Mouse (Mus musculus) midbrain, embryonic 11.5 days (tissue): Measurements from ENCODE around the gene Rex1bd. TPM values are rescaled to one million over a fixed set of nuclear protein-coding genes. Genes with fewer than 3 reads are reported as not detected.

Experiments used
- ATAC-seq: fragments of 200-750 bp; cut with Nextera tagmentation; 2 replicates; pipeline ENCODE4 v1.8.0; 2017; ENCODE audit warnings: moderate TSS enrichment, moderate library complexity; ENCODE audit not compliant: low FRiP score
- DNase-seq: peaks from one replicate; pipeline ENCODE4 v3.0.0; 2015; ENCODE audit warnings: low spot score; ENCODE audit errors: missing footprints
- H3K27ac ChIP-seq: fragments of 300-500 bp; sonication (generic); 2 replicates; pipeline ENCODE4 v1.5.1; 2014; ENCODE audit warnings: low read depth, low read length
- H3K27me3 ChIP-seq: fragments of 300-500 bp; sonication (generic); 2 replicates; pipeline ENCODE4 v1.6.1; 2014; ENCODE audit warnings: mild to moderate bottlenecking, low read length, moderate library complexity, mixed read lengths; ENCODE audit not compliant: control insufficient read depth, insufficient read depth
- H3K36me3 ChIP-seq: fragments of 300-500 bp; sonication (generic); 2 replicates; pipeline ENCODE4 v1.6.1; 2014; ENCODE audit warnings: mild to moderate bottlenecking, low read length, moderate library complexity, mixed read lengths; ENCODE audit not compliant: control insufficient read depth, insufficient read depth
- H3K4me1 ChIP-seq: fragments of 300-500 bp; sonication (generic); 2 replicates; pipeline ENCODE4 v1.6.1; 2014; ENCODE audit warnings: low read length; ENCODE audit not compliant: control insufficient read depth, insufficient read depth
- H3K4me2 ChIP-seq: fragments of 300-500 bp; sonication (generic); 2 replicates; pipeline ENCODE4 v1.6.1; 2014; ENCODE audit warnings: mild to moderate bottlenecking, moderate library complexity
- H3K4me3 ChIP-seq: fragments of 300-500 bp; sonication (generic); 2 replicates; pipeline ENCODE4 v1.5.1; 2014; ENCODE audit warnings: low read depth, low read length
- H3K9ac ChIP-seq: fragments of 300-500 bp; sonication (generic); 2 replicates; pipeline ENCODE4 v1.6.1; 2014; ENCODE audit warnings: low read length
- H3K9me3 ChIP-seq: fragments of 300-500 bp; sonication (generic); 2 replicates; pipeline ENCODE4 v1.6.1; 2016; ENCODE audit warnings: low read length; ENCODE audit not compliant: control insufficient read depth
- WGBS: fragments of 180-500 bp; shearing (Covaris S2); extraction: QIAGEN DNeasy Blood & Tissue Kit; methylation state at CpG from one replicate; pipeline ENCODE4 v1.1.7; 2014; 5-methylcytosine and 5-hydroxymethylcytosine counted together
- polyA plus RNA-seq: library from polyadenylated mRNA; unstranded; fragments of >200 nt; fragmentation: Nextera tagmentation; extraction: Ambion mirVana; gene quantifications from 2 replicates; pipeline ENCODE4 v1.2.1, GENCODE M21; 2014

Rex1bd gene
- polyA plus RNA-seq, 1 experiment from 2014 or later = 129 TPM

DNA sequence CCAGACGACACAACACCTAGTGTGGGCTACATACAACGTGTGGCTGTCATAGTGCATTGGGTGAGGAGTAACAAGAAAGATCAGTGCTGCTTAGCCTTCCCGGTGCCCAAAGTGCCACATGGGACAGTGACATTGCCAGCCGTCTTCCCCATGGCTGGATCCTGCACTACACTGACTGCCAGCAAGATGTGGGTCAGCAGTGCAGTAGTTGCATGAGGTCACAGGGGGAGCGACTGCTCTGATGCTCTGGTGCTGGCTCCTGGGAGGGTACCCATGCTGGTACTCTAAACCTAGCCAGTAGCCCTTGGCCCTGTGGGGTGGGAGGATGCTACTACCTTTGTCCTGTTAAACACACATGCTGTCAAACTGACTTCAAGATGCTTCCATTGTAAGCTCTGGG lies 46.4 kb downstream of the Rex1bd start:
- no peak overlapping the region for H3K4me3 ChIP-seq
- H3K27ac ChIP-seq = no peak overlapping the region
- no peaks in the 10 kb centered on the region for H3K27me3 ChIP-seq
- no peak overlapping the region for H3K9ac ChIP-seq
- no peak overlapping the region for H3K4me2 ChIP-seq
- H3K9me3 ChIP-seq = no peaks in the 10 kb centered on the region; the same call in 1 of the 2 replicates
- DNase-seq (peak; percentile 8), ATAC-seq (no peak)
- no peaks in the 10 kb centered on the region for H3K36me3 ChIP-seq
- H3K4me1 ChIP-seq = no peaks in the 10 kb centered on the region
- 92% methylated on average over 5 of the region's 5 CpGs for WGBS

DNA sequence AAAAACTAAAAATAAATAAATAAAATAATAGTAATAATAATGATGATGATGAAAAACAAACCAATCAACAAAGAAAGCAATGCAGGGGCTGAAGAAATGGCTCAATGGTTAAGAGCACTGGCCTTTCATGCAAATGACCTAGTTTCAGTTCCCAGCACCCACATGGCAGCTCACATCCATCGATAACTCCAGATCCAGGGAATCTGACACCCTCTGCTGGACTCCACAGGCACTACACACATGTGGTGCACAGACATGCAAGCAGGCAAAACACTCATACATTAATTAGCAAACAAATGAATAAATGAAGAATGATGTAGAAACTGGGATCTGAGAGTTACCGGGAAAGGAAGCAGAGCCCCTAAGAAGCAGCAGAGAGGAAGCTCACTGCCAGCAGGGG lies 46.9 kb downstream of the Rex1bd start:
- no peak for DNase-seq
- H3K36me3 ChIP-seq = no peaks in the 10 kb centered on the region
- ATAC-seq = no peak
- H3K4me2 ChIP-seq = no peak overlapping the region
- 94% methylated on average over 2 of the region's 2 CpGs for WGBS
- H3K9me3 ChIP-seq = no peaks in the 10 kb centered on the region; the same call in 1 of the 2 replicates
- no peak overlapping the region for H3K4me3 ChIP-seq
- H3K27me3 ChIP-seq = no peaks in the 10 kb centered on the region
- no peaks in the 10 kb centered on the region for H3K4me1 ChIP-seq
- no peak overlapping the region for H3K9ac ChIP-seq
- no peak overlapping the region for H3K27ac ChIP-seq

DNA sequence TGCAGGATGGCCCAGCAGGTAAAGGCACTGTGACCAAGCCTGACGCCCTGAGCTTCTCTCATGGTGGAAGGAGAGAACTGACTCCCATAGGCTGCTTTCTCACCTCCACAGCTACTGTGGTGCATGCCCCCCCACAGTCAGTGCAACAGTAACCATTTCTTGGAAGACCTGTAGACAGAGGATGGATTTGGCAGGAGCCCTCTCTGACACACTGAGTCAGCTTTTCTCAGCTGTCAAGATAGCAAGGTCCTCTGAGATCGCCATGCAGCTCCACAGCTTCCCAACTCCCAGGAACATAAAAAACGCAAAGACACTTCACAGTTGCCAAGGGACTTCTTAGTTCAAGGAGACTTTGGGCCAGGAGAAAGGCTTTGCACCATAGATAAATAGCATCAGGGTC lies 48.1 kb downstream of the Rex1bd start:
- DNase-seq (no peak), ATAC-seq (no peak)
- H3K36me3 ChIP-seq = no peaks in the 10 kb centered on the region
- WGBS = 94% methylated on average over 3 of the region's 3 CpGs
- H3K27ac ChIP-seq = no peak overlapping the region
- H3K4me3 ChIP-seq = no peak overlapping the region
- no peak overlapping the region for H3K9ac ChIP-seq
- no peak overlapping the region for H3K4me2 ChIP-seq
- no peaks in the 10 kb centered on the region for H3K4me1 ChIP-seq
- H3K27me3 ChIP-seq = no peaks in the 10 kb centered on the region
- H3K9me3 ChIP-seq = no peaks in the 10 kb centered on the region; the same call in 1 of the 2 replicates

DNA sequence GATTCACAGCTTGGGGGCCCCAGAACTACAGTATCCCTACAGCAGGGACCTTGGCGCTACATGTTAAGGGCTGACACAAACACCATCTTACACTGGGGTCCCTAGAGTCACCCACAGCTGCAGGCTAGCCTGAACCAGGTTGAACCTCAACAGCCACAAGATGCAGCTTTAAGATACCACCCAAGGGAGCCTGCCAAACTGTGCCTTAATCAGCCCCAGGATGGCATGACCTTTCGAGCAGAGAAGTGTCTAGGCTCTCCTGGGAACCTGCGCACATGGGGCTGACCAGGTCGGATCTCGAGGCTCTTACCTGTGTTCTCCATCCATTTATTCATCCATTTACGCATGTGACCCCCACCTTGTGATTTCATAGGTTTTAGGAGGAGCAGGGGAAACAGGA lies 48.7 kb downstream of the Rex1bd start:
- Histone ChIP-seq H3K4me2 (no peak overlapping the region), H3K4me3 (no peak overlapping the region), H3K27me3 (no peaks in the 10 kb centered on the region), H3K36me3 (no peaks in the 10 kb centered on the region), H3K27ac (no peak overlapping the region), H3K9me3 (no peaks in the 10 kb centered on the region; the same call in 1 of the 2 replicates), H3K4me1 (no peaks in the 10 kb centered on the region), H3K9ac (no peak overlapping the region)
- WGBS = 87% methylated on average over 6 of the region's 6 CpGs
- DNase-seq (no peak), ATAC-seq (no peak)

DNA sequence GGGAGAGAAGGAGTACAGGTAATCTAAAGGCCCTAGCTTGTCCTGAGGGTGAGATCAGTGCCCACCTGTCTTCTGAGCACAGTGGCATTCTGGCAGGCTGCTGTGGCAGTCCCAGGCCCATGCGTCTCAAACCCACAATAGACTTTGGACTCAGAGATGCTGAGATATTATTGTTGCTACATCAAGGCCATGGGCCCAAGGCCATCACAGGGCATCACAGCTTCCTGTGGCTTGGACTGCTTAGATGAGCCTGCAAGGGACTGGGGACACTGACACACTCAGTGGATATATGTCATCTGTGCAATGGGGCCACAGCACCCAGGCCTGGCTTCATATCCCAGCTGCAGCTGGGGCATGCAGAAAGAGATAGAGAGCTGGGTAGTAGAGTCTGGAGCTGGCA lies 49.6 kb downstream of the Rex1bd start:
- Histone ChIP-seq H3K4me2 (no peak overlapping the region), H3K36me3 (no peaks in the 10 kb centered on the region; the same call in 1 of the 2 replicates), H3K9me3 (no peaks in the 10 kb centered on the region; the same call in 1 of the 2 replicates), H3K27ac (no peak overlapping the region), H3K4me1 (no peaks in the 10 kb centered on the region), H3K27me3 (no peaks in the 10 kb centered on the region), H3K4me3 (no peak overlapping the region), H3K9ac (no peak overlapping the region; the same call in 1 of the 2 replicates)
- WGBS = 92% methylated on average over 1 of the region's 1 CpGs
- DNase-seq (no peak), ATAC-seq (no peak)

Other genes starting within 250 kb of the Rex1bd start
- gene Homer3, start 223.9 kb downstream of the Rex1bd start, polyA plus RNA-seq = 50.5 and 61.2 TPM in 2 replicates
- gene Ddx49, start 204.3 kb downstream of the Rex1bd start, polyA plus RNA-seq = 45.7 and 49.7 TPM in 2 replicates
- 230 and 240 TPM in 2 replicates for gene Cope, start 204.2 kb downstream of the Rex1bd start, polyA plus RNA-seq
- 5.5 and 7.0 TPM in 2 replicates for gene Cers1, start 191.0 kb downstream of the Rex1bd start, polyA plus RNA-seq
- gene Gdf1, start 176.9 kb downstream of the Rex1bd start, polyA plus RNA-seq = 0.43 and 1.3 TPM in 2 replicates
- gene Upf1, start 153.5 kb downstream of the Rex1bd start, polyA plus RNA-seq = 19.6 and 19.8 TPM in 2 replicates
- gene Comp, start 133.2 kb downstream of the Rex1bd start, polyA plus RNA-seq = 0.21 TPM in 1 of 2 replicates, not detected in the other
- 11.8 and 12.9 TPM in 2 replicates for gene Crtc1, start 67.2 kb downstream of the Rex1bd start, polyA plus RNA-seq
- gene Klhl26, start 29.8 kb downstream of the Rex1bd start, polyA plus RNA-seq = 12.6 and 13.1 TPM in 2 replicates
- 12.3 TPM in 2 replicates for gene Tmem59l, start 19.4 kb downstream of the Rex1bd start, polyA plus RNA-seq
- 0.23 and 0.90 TPM in 2 replicates for gene Crlf1, start 13.6 kb downstream of the Rex1bd start, polyA plus RNA-seq
- 774 and 852 TPM in 2 replicates for gene Uba52, start 4.0 kb upstream of the Rex1bd start, polyA plus RNA-seq
- 203 and 215 TPM in 2 replicates for gene Fkbp8, start 21.0 kb upstream of the Rex1bd start, polyA plus RNA-seq
- gene Kxd1, start 21.2 kb upstream of the Rex1bd start, polyA plus RNA-seq = 48.0 and 50.0 TPM in 2 replicates
- 13.0 TPM in 2 replicates for gene Ell, start 32.7 kb upstream of the Rex1bd start, polyA plus RNA-seq
- 46.1 and 56.0 TPM in 2 replicates for gene Isyna1, start 87.6 kb upstream of the Rex1bd start, polyA plus RNA-seq
- gene Ssbp4, start 102.1 kb upstream of the Rex1bd start, polyA plus RNA-seq = 87.8 and 96.9 TPM in 2 replicates
- 1.2 and 1.3 TPM in 2 replicates for gene Lrrc25, start 109.4 kb upstream of the Rex1bd start, polyA plus RNA-seq
- gene Gdf15, start 125.7 kb upstream of the Rex1bd start, polyA plus RNA-seq = 0.10 and 0.11 TPM in 2 replicates
- gene Pgpep1, start 153.6 kb upstream of the Rex1bd start, polyA plus RNA-seq = 103 and 108 TPM in 2 replicates
- gene Lsm4, start 166.5 kb upstream of the Rex1bd start, polyA plus RNA-seq = 305 and 326 TPM in 2 replicates
- gene Jund, start 192.2 kb upstream of the Rex1bd start, polyA plus RNA-seq = 119 and 138 TPM in 2 replicates
- gene Iqcn, start 196.7 kb upstream of the Rex1bd start, polyA plus RNA-seq = 0.04 TPM in 1 of 2 replicates, not detected in the other
- not detected in 2 replicates for gene Gm3336, start 211.8 kb upstream of the Rex1bd start, polyA plus RNA-seq
- 0.16 TPM in 1 of 2 replicates, not detected in the other for gene Pde4c, start 217.0 kb upstream of the Rex1bd start, polyA plus RNA-seq
- gene Rab3a, start 247.9 kb upstream of the Rex1bd start, polyA plus RNA-seq = 56.6 and 66.1 TPM in 2 replicates